Mouse (Mus musculus) olfactory bulb, adult 2 months (tissue): ENCODE measurements around the gene Ltk.

Experiments used
- CTCF ChIP-seq: fragments of 200-500 bp; IDR thresholded peaks from 2 replicates; pipeline ENCODE4 v1.5.1; 2012; ENCODE audit warnings: low read depth, mild to moderate bottlenecking, low read length, moderate library complexity; ENCODE audit not compliant: insufficient read depth
- POLR2A ChIP-seq: fragments of 200-500 bp; IDR thresholded peaks from 2 replicates; pipeline ENCODE4 v1.6.1; 2012; ENCODE audit warnings: mild to moderate bottlenecking, low read depth, low read length, moderate library complexity; ENCODE audit not compliant: insufficient read depth

DNA sequence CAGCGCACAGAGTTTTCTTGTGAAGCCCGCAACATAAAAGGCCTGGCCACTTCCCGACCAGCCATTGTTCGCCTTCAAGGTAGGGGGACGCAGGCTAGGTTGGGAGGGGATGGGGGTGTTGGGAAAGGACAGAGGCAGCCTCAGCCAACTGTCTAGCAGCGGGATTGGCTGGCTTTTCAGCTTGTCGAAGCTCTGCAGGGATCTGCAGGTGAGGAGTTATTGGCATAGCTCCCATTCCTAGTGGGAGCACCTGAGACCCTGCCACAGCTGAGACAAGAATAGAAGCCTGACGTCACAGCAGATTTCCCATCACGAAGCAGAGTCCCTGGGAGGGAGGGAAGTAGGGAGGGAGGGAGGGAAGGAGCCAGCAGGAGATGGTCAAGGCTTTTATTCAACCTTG is 44.5 kb upstream of the Ltk start:
- TF ChIP-seq POLR2A (peak; percentile 10; the same call in 1 of the 2 replicates), CTCF (no peak)
